Mouse (Mus musculus): Measurements from ENCODE around the gene Wwc1.

- TF ChIP-seq CTCF (IDR thresholded peaks at IDR 0.05; ENCODE audit: low read depth, low read length) (no peak), POLR2A (IDR thresholded peaks at IDR 0.05; ENCODE audit: borderline replicate concordance, low read depth, low read length) (no peak)
Observed at GRCm38 (mm10) chr11:35973135-35973534, 7.2 kb downstream of the Wwc1 start.

Data from bone marrow macrophage, adult 2 months (primary cell).